Mouse (Mus musculus) cerebellum, adult 2 months (tissue): ENCODE data around the gene Zfhx3. TPM values are rescaled to one million over a fixed set of nuclear protein-coding genes. Genes with fewer than 3 reads are reported as not detected.

Experiments used
- DNase-seq, 2 experiments: peaks; one replicate each; pipeline ENCODE4 v3.0.0; 2021
- H3K27ac ChIP-seq: fragments of 200-500 bp; 2 replicates; pipeline ENCODE4 v1.5.1; 2012; ENCODE audit warnings: low read length, control low read depth, inconsistent platforms; ENCODE audit not compliant: insufficient read depth
- H3K27me3 ChIP-seq: fragments of 200-500 bp; 2 replicates; pipeline ENCODE4 v1.6.1; 2012; ENCODE audit warnings: inconsistent platforms, mild to moderate bottlenecking, low read length, moderate library complexity; ENCODE audit not compliant: control insufficient read depth, insufficient read depth
- H3K4me1 ChIP-seq: fragments of 200-500 bp; 2 replicates; pipeline ENCODE4 v1.6.1; 2011; ENCODE audit warnings: low read length; ENCODE audit not compliant: control insufficient read depth, insufficient read depth
- H3K4me3 ChIP-seq: fragments of 200-500 bp; replicated peaks from 2 replicates; pipeline ENCODE3; 2011; ENCODE audit warnings: mild to moderate bottlenecking, low read depth, low read length, control low read depth; ENCODE audit not compliant: insufficient read depth
- CTCF ChIP-seq: fragments of 200-500 bp; IDR thresholded peaks from 2 replicates; pipeline ENCODE4 v1.5.1; 2011; ENCODE audit warnings: low read depth, mild to moderate bottlenecking, control low read depth, low read length, moderate library complexity, borderline replicate concordance; ENCODE audit not compliant: insufficient read depth
- POLR2A ChIP-seq: fragments of 200-500 bp; IDR thresholded peaks from 2 replicates; pipeline ENCODE4 v1.6.1; 2011; ENCODE audit warnings: low read length, control low read depth, borderline replicate concordance; ENCODE audit not compliant: insufficient read depth
- WGBS: fragments of 180-500 bp; shearing (Covaris S2); methylation state at CpG from one replicate; pipeline ENCODE4 v1.1.7; 2018; 5-methylcytosine and 5-hydroxymethylcytosine counted together
- polyA plus RNA-seq: library from polyadenylated mRNA; depleted of rRNA; stranded (reverse); fragments of >200 nt; gene quantifications from 2 replicates; pipeline ENCODE4 v1.2.3, GENCODE M21; 2012

Zfhx3 gene
- polyA plus RNA-seq, 1 experiment = 3.3 TPM

- Histone ChIP-seq H3K4me1 (no peaks in the 10 kb centered on the region), H3K4me3 (no peak overlapping the region), H3K27ac (no peak overlapping the region), H3K27me3 (no peaks in the 10 kb centered on the region)
- TF ChIP-seq CTCF (no peak), POLR2A (no peak)
- no peak for DNase-seq
- WGBS = 80% methylated on average over 7 of the region's 7 CpGs
Observed at GRCm38 (mm10) chr8:108232326-108232725, 289.9 kb downstream of the Zfhx3 start.

GRCm38 (mm10) chr8:108234481-108234880 lies 292.0 kb downstream of the Zfhx3 start:
- WGBS = 44% methylated on average over 4 of the region's 4 CpGs
- DNase-seq = no peak
- Histone ChIP-seq H3K4me1 (no peaks in the 10 kb centered on the region), H3K27me3 (no peaks in the 10 kb centered on the region), H3K27ac (no peak overlapping the region), H3K4me3 (no peak overlapping the region)
- TF ChIP-seq POLR2A = no peak
- no peak for TF ChIP-seq CTCF

GRCm38 (mm10) chr8:108236715-108237114 lies 294.3 kb downstream of the Zfhx3 start:
- Histone ChIP-seq H3K4me3 (no peak overlapping the region), H3K27me3 (peaks cover 4% of the 10 kb centered on the region; the same call in 1 of the 2 replicates), H3K4me1 (no peaks in the 10 kb centered on the region), H3K27ac (no peak overlapping the region)
- no peak for DNase-seq
- TF ChIP-seq POLR2A (no peak), CTCF (no peak)
- WGBS = 52% methylated on average over 8 of the region's 8 CpGs

- Histone ChIP-seq H3K27ac (no peak overlapping the region), H3K4me1 (no peaks in the 10 kb centered on the region), H3K4me3 (no peak overlapping the region), H3K27me3 (peaks cover 4% of the 10 kb centered on the region; the same call in 1 of the 2 replicates)
- TF ChIP-seq POLR2A = no peak
- TF ChIP-seq CTCF = no peak
- no peak for DNase-seq
- 85% methylated on average over 5 of the region's 5 CpGs for WGBS
Observed at GRCm38 (mm10) chr8:108239531-108239930, 297.1 kb downstream of the Zfhx3 start.

GRCm38 (mm10) chr8:108241041-108241690 lies 298.7 kb downstream of the Zfhx3 start:
- WGBS = 22% methylated on average over 19 of the region's 19 CpGs
- no peak for TF ChIP-seq CTCF
- no peak for TF ChIP-seq POLR2A

GRCm38 (mm10) chr8:108243270-108243669 lies 300.8 kb downstream of the Zfhx3 start:
- Histone ChIP-seq H3K4me3 (no peak overlapping the region), H3K27ac (no peak overlapping the region), H3K27me3 (peaks cover 6% of the 10 kb centered on the region; the same call in 1 of the 2 replicates), H3K4me1 (no peaks in the 10 kb centered on the region)
- no peak for DNase-seq
- 23% methylated on average over 9 of the region's 9 CpGs for WGBS
- TF ChIP-seq CTCF (no peak), POLR2A (no peak)

More at GRCm38 (mm10) chr8:108241041-108241690, 298.7 kb downstream of the Zfhx3 start:
- Histone ChIP-seq H3K4me1 (no peaks in the 10 kb centered on the region), H3K27ac (0 out of 2 replicates have a peak overlapping the region, but pooled peaks have one; percentile 6), H3K4me3 (no peak overlapping the region), H3K27me3 (peaks cover 4% of the 10 kb centered on the region; the same call in 1 of the 2 replicates)
- DNase-seq = no peak

GRCm38 (mm10) chr8:108244636-108245494 lies 302.4 kb downstream of the Zfhx3 start:
- peaks cover 6% of the 10 kb centered on the region; the same call in 1 of the 2 replicates for H3K27me3 ChIP-seq
- 7% methylated on average over 17 of the region's 17 CpGs for WGBS
- no peak overlapping the region for H3K4me3 ChIP-seq
- TF ChIP-seq CTCF (no peak), POLR2A (no peak)
- no peaks in the 10 kb centered on the region for H3K4me1 ChIP-seq
- H3K27ac ChIP-seq = no peak overlapping the region
- DNase-seq = no peak
